Mouse (Mus musculus) frontal cortex, adult 2 months (tissue): ENCODE measurements at regions not wholly inside any gene's neighbourhood (a gene's known extent, or its start where the extent isn't known, plus 50 kb on each side); places are given as distances from the start of the nearest gene placed in this dataset.

Source experiments
- DNase-seq, 2 experiments: peaks; one replicate each; pipeline ENCODE4 v3.0.0; 2022; ENCODE audit warnings: low spot score in 1 of 2; ENCODE audit errors: extremely low spot score in 1 of 2

DNA sequence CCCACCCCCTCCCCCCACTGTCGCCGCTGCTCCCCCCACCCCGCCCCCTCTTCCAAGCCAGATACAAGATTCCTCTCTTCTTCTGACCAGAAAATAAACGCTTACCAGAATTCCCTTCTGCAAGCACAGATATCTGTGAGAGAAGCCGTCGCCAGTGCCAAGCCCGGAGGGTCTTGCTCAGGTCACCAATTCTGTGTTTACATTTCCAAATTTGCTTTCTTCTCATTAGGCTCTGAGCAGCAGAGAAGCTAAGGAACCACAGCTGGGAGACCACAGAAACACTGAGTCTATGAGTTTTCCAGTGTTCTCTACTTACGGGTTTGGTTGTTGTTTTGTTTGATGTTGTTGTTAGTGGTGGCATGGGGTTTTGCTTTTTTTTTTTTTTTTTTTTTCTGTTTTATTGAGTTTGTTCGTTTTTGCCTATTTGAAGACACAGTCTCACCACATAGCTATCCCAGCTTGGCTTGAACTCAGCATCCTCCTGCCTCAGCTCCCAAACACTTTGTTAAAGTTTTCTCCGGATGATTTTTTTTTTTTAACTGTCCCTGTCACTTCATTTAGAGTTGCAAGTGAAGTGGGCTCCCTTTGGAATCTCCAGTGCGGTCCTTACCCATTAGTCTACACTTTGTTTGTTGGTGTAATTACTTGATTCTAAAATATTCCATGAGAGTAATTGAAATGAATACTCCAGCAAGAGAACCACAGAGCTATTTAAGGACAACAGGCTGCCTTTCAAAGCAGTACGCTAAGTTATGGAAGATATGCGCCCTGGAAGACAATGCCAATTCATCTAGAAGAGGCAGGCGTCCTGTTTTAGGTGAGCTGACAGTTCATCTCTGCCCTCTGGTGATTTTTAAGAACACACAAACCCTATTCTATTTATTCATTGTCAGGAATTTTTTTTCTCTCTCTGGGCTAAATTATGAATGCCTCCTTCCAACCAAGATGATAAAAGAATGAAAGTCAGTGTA lies 111.2 kb upstream of the Cpm start:
- DNase-seq, result no peak

GRCm38 (mm10) chr10:117517071-117517714 lies 112.1 kb upstream of the Cpm start:
- DNase-seq, result no peak

GRCm38 (mm10) chr10:117516510-117516909 lies 112.8 kb upstream of the Cpm start:
- no peak for DNase-seq

DNA sequence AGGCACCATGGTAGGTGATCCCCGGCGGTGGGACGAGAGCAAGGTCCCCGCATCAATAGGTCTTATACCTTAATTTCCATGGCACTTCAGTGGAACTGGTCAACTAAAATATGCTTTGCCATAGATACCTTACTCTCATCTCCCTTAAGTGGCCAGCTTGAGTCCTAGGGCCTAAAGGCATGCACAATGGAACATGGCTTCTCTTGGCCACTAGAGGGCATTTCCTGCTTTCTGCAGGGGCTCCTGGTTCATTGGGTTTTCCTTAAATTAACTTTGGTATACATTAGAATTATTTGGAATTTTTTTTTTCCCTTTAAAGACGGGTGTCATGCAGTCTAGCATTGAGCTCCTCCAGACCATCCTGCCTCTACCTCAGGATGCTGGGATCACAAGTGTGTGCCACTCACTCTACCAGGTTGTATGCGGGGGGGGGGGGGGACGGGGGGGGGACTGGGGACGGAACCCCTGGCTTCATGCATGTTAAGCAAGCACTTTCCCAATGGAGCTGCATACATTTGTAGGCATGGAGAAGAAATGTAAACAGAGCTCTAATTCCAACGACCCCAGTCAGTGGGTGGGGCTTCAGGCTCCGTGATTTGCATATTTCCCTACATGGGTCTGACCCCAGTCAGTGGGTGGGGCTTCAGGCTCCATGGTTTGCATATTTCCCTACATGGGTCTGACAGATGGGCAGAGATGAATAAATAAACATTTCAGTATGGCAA lies 113.4 kb upstream of the Cpm start:
- DNase-seq, result peak; percentile 4 to 72

DNA sequence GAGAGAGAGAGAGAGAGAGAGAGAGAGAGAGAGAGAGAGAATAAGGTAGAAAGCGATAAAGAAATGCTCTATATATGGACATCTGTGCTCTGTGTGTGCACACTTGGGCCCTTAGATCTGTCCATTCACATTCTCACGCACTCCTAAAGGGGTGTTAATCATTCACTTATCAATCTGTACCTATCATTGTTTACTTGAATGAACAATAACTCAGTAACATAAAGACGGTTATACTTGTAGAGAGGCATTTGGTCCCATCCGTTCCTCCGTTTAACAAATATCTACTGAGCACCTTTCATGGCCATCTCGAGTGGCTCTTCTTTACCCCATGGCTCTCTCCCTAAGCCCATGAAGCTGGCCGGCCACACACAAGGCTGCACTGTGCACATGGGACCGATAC lies 114.3 kb upstream of the Cpm start:
- no peak for DNase-seq

- no peak for DNase-seq
Measured at GRCm38 (mm10) chr10:117513925-117514546, 115.3 kb upstream of the Cpm start.

DNA sequence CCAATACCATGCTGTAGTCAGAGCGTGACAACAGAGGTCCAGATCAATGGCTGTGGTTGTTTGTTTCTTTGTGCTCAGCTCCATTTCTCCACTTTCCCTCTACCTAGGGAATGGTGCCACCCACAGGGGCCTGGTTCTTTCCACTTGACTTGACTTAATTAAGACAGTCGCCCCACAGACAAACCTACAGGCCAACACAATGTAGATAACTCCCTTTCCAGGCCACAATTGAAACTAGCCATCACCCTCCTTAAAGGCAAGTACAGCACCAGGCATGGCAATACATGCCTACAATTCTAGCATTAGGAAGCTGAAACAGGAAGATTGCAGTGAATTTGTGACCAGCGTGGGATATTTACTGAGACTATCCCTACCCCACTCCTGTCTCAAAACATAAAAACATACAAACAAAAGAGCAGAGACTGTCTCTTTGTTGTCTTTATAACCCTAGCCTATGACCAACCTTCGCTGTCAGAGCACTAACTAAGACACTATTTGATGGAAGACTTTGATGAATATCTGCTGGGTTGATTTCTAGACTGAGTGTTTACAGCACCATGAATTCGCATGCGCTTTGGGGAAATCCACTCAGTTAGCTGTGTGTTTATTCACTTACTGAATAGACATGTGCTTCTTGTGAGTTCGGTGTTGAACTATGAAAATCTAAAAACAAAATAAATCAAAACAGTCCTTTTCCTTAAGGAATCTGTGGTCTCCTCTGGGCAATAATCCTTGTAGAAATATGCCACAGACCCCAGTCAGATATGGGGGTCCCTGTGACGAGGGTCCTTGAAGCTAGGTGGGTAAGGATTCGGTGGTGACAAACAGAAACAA lies 116.7 kb upstream of the Cpm start:
- DNase-seq, result no peak

DNA sequence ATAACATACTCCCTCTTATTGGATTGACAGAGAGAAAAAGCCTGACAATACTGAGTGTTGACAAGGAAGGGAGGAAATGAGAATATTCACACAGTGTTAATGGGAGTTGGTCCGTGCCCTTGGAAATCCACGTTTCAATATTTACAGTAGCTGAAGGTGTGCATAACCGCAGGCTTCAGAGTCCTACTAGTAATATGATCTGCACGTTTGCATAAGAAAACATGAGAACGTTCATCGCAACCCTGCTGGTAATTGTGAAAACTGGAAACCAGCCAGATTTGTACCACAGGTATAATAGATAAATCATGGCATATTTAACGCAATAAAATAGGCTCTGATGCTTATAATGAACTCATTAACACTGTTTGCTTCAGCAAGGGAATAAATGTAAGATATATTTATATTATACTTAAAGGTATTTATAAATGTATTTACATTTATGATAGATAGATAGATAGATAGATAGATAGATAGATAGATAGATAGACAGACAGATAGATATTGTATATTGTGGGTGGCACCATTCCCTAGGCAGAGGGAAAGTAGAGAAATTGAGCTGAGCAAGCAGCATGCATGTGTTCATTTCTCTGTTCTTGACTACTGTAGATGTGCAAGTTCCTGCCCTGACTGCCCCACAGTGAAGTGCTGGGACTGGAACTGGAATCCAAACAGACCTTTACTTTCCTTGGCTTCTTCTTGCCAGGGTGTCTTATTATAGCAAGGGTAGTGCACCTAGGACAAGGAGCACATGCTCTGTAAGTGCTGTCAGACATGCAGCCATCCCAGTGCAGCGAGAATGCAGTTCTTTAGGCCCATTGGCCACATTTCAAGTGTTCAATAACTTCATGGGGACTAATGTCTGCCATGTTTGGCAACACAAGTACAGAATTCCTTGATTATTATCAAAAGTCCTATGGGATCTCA lies 117.6 kb upstream of the Cpm start:
- no peak for DNase-seq

GRCm38 (mm10) chr10:117510529-117511482 lies 118.5 kb upstream of the Cpm start:
- DNase-seq, result no peak

DNA sequence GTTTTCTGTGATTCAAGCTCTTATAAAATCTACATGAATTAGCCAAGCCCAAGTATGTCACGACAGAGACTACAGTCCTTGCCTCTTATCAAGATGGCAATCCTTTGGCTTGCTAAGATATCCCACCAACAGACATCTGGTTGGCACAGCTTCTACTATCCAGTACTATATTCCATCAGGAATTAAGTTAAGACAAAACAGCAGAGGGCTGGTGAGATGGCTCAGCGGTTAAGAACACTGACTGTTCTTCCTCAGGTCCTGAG lies 119.1 kb upstream of the Cpm start:
- DNase-seq, result no peak

- DNase-seq, result no peak
Measured at GRCm38 (mm10) chr10:117509431-117510223, 119.7 kb upstream of the Cpm start.

DNA sequence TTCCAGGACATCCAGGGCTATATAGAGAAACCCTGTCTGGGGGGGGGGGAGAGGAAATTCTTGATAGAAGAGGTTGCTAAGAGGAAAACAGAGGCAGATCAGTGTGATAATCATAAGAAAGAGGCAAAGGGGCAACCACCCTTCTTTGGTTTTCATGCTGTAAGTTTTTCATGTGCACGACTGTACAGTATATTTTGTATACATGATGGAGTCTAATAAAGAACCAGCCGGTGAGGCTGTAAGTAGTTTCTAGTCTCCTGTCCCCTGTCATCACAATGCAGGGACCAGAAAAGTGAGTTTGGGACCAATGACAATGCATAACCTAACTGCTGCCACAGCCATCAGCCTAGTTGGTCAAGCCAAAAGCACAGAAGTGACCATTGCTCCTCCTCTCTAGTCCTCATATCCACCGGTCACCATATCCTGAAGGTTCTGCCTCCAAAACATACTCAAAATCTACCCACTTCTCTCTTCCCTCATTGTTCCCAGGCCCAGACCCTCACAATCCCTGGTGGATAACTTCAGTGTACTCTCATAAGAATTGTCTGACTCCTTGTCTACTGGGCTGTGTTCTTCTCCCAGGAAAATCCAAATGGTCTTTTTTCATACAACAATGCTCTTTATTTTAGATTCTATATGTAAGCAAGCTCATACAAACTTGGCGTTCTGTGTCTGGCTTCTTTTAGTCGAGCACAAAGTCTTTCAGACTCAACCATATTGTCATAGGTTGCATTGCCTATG lies 122.9 kb upstream of the Cpm start:
- no peak for DNase-seq

- DNase-seq, result no peak
Measured at GRCm38 (mm10) chr10:117505529-117505928, 123.8 kb upstream of the Cpm start.

- no peak for DNase-seq
Measured at GRCm38 (mm10) chr10:117505057-117505456, 124.2 kb upstream of the Cpm start.

DNA sequence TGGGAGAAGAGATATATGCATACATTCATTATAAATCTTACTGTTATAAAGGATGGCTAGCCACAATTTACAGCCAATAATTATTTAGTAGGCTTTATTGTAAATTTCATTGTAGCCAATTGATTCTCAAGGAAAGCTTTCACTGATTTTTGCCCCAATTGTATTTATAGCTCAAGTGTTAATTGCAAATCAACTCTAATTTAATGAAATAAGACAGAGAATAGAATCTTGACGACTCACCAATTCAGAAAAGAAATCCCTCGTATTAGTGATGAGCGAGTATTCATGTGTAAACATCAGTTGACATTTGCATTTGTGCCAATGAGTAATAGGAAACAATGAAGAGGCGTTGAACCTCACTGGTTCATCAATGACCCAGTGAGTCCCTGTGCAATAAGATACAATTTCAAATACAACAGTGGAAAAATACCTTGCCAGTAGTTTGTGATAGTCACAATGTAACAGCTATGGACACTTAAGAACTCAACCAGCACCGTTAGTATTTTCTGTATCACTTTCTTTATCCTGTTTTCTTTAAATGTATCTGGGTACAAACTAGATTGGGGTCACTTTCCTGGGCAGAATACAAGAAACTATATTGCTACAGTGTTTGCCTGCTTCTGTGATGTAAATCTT lies 124.6 kb upstream of the Cpsf6 start:
- no peak for DNase-seq
